Mouse (Mus musculus): ENCODE data around the gene Prlr.
A peak's percentile ranks its signal among the peaks of the same experiment; 100 is the strongest.

The Prlr gene

DNA sequence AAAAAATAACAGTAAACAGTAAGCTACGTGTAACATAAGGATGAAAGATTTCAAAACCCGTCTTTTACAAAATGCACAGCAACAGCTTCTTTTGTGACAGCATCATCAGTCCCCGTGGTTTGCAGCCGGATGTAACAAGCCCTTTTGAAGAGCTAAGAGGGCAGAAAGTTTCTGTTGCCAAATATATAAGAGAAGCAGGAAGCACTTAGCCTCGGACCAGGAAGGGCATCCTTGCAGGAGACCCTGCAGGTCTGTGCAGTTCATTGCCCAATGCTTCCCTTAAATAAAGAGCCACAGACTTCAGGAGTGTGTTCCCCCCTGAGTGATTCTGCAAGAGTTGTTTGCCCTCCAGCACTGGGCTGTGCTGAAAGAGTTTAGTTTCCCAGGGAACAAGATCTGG lies 58.9 kb downstream of the Prlr start:
- no peak for DNase-seq (ENCODE audit: low read depth, low spot score)

DNA sequence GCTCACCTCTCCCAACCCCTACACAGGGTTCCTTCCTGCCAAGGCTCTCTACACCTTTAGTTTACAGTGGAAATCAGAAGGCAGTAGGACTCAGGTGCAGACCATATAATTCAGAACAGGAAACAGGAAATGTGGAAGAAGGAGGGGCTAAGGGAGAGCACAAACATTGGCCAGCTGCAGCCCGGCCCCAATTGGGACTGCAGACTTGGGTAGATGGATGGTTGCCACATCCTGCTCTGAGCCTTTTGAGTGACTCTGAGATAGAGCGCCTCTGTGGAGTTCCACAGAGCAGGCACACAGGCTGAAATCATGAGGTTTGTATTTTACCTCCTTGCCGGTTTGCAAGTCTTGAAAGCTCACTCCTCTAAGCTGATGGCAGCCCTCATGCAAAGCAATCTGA lies 59.8 kb downstream of the Prlr start:
- DNase-seq (ENCODE audit: low read depth, low spot score), result no peak

DNA sequence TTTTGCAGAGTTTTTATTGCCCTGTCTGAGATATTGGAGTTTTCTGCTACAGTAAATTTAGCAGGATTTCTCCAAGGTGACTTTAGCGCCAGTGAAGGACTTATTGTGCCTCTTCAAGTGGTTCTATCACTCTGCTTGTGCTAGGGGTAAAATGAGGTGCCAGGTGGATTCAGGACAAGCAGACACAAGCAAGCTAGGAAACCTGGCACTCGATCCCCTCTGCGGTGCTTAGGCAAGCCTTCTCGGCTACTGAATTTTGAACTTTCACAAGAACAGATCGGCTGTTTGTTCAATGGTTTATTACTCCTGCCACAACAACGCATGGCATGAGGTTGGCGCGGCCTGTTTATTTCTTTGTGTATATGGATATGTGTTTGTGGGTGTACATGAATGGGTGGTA lies 61.4 kb downstream of the Prlr start:
- DNase-seq (ENCODE audit: low read depth, low spot score), result no peak

GRCm38 (mm10) chr15:10240228-10240795 lies 63.3 kb downstream of the Prlr start:
- DNase-seq (ENCODE audit: low read depth, low spot score), result no peak

DNA sequence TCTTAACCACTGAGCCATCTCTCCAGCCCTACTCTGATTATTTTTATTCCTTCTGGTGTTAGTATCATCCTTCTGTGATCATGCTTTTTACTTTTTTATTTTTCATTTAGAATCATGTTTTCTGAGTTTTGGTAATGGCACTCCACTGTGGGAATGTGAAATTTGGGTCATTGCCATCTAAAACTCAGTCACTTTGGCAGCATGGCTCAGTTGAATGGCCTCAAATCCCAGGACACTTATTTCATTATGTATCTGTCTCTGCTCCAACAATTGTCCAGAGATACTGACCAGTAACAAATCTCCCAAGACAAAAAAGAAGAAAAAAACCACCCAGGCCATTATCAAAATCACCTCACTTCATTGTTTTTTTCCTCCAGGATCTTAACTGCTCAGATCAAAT lies 65.2 kb downstream of the Prlr start:
- no peak for DNase-seq (ENCODE audit: low read depth, low spot score)

- no peak for DNase-seq (ENCODE audit: low read depth, low spot score)
Observed at GRCm38 (mm10) chr15:10249285-10249684, 72.2 kb downstream of the Prlr start.

- DNase-seq (ENCODE audit: low read depth, low spot score), result no peak
Observed at GRCm38 (mm10) chr15:10250784-10251183, 73.7 kb downstream of the Prlr start.

DNA sequence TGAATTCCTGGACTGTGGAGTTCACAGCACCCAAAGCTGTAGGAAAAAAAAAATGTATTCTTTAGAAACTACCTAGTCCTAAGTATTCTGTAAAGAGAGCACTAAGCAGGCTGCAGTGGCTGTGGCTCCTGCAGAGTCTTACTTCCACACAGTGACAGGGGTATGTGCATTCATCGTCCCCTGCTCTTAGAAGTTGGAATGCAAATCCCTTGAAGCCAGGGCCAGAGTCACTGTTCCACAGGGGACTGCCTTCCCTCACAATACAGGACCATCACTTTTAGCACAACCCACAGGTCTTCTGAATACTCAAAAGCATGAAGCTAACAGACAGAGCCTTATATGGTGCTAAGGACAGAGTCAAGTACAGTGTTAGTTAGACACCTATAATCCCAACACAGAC lies 75.5 kb downstream of the Prlr start:
- no peak for DNase-seq (ENCODE audit: low read depth, low spot score)

DNA sequence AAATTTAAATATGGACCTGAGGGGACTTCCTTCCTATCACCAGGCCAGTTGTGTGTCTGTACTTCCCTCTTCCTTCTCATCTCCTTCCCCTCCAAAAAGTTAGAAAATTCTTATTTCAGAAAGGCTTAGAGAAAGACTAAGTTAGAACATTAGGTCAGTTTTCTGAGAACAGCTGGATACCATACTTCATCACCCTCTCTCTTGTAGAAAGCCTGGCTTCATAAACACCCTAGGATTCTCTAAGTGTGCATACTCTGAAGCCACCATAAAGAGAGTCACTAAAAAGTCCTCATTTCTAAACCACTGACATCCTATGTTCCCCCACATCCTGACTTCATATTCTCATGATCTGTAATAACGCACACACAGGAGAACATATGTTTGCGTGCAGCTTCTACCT lies 85.2 kb downstream of the Prlr start:
- DNase-seq (ENCODE audit: low read depth, low spot score), result no peak

GRCm38 (mm10) chr15:10262641-10263040 lies 85.6 kb downstream of the Prlr start:
- DNase-seq (ENCODE audit: low read depth, low spot score), result no peak

DNA sequence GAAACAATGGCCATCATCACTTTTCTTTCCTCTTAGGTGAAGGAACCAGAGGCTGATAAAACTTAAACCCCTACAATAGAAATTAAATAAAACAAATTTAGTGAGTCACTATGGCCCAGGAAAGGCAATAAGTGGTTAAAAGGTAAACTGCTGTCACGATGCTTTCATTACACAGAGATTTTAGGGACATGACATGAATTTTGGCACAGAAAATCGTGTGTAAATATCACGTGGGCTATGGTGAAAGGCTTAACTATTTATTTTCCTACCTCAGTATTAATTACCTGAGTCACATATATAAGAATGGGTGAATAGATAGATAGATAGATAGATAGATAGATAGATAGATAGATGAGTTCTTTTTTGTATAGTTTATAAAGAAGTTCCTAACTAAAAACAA lies 86.4 kb downstream of the Prlr start:
- no peak for DNase-seq (ENCODE audit: low read depth, low spot score)

DNA sequence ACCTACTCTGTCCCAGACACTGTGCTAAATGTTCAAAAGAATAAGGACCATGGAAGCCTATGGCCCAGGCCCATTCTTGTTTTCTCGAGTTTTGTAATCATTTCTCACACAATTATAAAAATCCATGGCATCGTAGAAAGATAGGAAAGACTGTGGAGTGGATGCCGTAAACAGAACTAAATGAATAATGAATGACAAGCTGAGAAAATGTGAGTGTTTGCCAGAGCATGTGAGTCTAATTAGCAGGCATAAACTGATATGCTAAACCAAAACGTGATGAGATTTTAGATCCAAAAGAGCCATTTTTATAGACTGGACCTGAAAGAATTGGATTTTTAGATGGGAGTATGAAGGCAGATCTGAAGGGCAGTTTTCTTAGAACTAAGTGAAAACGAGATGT lies 87.8 kb downstream of the Prlr start:
- no peak for DNase-seq (ENCODE audit: low read depth, low spot score)

DNA sequence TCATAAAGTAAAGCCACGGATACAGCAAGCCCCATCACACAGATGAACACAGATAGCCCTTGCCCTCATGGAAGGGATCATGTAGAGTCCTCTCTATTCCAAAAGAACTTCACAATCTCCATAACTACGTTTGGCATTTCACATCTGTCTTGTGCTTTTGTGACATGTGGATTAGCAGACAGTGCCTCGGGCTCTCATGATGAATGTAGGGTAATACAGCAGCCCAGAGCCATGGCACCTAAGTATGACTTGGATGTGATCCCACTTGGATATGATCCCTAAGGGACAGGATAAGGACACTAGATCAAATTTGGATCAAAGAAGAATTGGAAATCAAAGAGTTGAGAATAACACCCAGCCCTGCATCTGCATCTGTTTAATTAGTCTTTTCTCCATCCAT lies 90.2 kb downstream of the Prlr start:
- no peak for DNase-seq (ENCODE audit: low read depth, low spot score)

- DNase-seq (ENCODE audit: low read depth, low spot score), result no peak
Observed at GRCm38 (mm10) chr15:10276386-10276785, 99.3 kb downstream of the Prlr start.

DNA sequence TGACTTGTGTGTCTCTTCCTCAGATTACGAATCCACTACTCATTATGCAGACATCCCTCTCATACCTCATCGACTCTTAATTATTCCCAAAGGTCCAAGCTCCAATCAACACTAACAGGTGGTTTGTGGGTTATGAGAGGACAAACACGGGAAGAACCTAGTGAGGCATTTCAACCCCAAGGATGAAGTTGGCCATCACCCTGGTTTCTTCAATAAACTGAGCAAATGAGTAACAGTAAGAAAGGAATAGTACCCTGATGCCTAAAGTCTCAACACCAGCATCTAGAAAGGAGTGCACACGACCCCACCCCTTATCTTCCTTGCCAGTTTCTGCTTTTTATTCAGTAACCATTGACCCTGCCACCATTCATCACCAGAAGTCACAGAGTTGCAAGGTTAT lies 100.4 kb downstream of the Prlr start:
- DNase-seq (ENCODE audit: low read depth, low spot score), result no peak

GRCm38 (mm10) chr15:10281546-10281945 lies 104.5 kb downstream of the Prlr start:
- no peak for DNase-seq (ENCODE audit: low read depth, low spot score)

DNA sequence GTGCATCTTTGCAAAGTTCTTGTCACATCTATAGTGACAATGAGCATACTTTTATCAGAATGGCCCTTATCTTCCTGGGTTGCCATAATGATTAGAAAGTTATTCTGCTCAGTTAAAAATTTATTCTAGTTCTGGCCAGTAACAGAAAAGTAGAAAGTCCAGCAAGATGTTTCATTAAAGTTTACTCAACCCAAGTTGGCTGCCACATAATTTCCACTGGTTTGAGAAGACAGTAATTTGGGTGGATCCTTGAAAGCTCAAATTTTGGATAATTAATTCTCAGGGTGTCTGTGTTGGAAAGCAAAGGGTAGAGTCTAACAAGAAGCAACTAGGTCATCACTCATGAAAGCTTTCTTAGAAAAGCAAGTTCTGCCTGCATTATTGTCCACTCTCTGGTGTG lies 106.6 kb downstream of the Prlr start:
- no peak for DNase-seq (ENCODE audit: low read depth, low spot score)

- DNase-seq (ENCODE audit: low read depth, low spot score), result no peak
Observed at GRCm38 (mm10) chr15:10296570-10296969, 119.5 kb downstream of the Prlr start.

DNA sequence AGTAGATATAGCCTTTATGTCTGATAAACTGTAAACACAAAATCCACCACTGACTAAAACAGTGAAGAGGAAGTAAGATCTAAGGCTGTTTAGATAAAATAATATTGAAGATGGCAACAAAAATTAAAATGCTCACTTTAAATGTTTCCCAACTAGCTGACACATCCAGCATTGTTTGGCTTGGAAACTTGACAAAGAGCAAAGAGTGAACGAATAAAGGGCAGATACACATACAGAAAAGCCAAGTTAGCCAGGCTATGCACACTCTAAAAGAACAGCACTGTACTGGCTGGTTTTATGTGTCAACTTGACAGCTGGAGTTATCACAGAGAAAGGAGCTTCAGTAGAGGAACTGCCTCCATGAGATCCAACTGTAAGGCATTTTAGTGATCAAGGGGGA lies 121.0 kb downstream of the Prlr start:
- no peak for DNase-seq (ENCODE audit: low read depth, low spot score)

DNA sequence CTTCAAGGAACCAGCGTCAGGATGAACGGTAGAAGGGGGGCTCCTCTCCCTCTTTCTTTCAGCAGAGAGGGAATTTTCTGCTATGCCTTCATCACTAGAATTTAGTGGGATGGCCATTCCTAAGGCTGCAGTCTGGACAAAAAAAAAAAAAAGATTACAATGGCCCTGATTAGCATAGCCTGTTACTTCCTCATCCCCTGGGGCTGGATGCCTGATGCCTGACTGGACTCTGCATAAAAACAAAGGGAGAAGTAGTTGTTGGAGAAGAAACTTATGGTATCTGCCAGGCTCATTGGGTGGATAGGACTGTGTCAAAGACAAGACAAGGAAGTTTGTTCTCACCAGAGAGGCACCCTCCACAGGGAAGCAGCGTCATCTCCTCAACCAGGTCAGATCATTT lies 122.4 kb downstream of the Prlr start:
- DNase-seq (ENCODE audit: low read depth, low spot score), result no peak

DNA sequence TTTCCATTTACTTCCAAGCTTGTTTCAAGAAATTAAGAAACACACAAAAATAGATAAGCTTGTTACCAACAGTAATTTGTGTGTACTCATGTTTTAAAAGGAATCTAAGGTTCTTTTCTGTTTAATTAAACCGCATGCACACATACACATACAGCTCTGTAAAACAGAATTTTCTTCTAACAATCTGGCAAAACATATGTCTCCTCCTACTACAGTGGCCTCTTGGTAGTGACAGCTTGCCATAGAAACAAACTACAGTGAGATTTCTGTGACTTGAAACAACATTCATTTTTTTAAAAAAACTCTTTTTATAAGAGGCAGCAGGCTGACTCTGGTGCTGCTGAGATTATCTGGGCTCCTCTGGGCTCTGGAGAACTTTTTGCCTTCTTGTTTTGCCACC lies 129.4 kb downstream of the Prlr start:
- no peak for DNase-seq (ENCODE audit: low read depth, low spot score)

DNA sequence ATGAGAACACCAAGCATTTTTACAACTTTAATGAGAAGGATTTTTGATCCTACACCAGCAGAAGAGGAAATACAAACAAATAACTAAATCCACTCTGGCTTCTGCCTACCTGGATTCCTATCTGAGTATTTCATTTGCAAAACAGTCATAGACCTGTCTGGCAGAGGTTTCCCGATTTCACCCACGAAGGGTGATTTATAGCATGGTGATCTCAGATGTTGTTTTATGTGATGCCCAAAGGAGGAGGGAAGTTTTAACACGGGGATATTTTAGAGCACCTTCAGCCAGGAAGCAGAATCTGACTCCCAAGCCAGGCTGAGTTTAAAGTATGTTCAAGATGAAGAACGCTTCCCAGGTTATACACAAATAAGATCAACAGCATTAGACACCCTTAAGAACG lies 134.8 kb downstream of the Prlr start:
- DNase-seq (ENCODE audit: low read depth, low spot score), result no peak

DNA sequence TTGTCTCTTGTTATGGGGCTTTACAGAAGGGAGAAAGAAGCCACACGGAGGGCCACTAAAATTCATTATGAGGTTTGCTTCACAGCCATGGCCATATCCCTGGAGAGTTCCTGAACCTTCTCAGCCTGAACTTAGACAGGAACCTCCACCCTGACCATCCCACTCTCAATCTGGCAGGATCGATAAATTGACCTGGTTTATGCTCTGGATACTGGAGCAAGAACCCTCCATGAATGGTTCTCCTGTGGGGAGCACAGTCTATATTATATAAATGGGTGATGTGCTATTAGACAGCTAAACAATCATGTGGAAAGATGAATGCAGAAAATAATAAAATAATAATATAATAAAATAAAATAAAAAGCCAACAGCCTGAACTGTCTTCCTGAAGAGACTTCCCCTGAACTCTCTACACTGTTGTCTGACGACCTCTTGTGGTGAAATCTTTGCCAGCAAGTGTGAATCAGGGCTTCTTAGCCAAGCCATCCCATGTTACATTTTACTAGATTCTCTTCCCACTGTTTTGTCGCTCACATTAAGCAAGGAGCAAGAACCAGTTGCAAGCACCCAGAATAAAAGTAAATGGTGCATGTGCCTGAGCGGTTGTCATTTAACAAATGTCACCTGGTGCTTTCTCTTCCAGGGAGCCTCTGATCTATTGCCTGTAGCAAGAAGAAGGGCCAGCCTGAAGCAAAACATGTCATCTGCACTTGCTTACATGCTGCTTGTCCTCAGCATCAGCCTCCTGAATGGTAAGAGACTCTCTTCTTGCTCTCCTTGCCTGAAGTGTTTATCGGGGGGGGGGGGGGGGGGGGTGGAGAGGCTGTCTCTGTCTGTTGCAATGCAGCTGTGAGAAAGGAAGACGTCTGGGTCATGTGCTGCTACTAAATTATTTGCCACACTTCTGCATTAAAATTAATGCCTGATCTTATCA lies 136.8 kb downstream of the Prlr start:
- peak; percentile 18 for DNase-seq (ENCODE audit: low read depth, low spot score)

Data from A20 (cell line).